Mouse (Mus musculus): ENCODE measurements around the gene Prkca. TPM values are rescaled to one million over a fixed set of nuclear protein-coding genes. Genes with fewer than 3 reads are reported as not detected.

Gene Prkca
- polyA plus RNA-seq, 1 experiment from 2014 or later: 7.4 TPM

DNA sequence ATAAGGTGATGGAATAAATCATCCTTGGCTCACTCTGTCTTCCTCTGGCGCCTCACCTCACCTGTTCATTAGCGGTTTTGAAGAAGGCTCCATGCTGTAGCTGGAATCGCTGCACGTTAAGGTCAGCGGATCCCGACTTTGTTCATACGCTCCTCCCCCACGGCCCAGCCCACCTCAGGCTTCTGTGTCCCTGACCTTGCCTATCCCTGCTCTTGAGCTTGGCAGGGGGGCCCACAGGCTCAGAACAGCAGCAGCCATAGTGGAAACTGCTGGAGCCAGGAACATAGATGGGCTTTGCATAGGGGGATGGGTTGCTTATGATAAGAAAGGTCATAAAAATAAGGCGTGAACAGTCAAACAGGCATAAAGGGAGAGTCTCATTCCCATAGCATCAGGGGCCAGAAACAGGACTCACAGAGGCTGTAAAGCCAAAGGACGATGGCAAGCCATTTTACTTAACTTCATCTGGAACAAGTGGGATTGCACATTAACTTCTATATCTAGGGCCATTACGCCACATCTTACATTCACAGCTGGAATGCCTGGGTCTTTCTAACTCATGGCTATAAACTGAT is 102.7 kb downstream of the Prkca start:
- no peaks in the 10 kb centered on the region for H3K36me3 ChIP-seq (ENCODE audit: control insufficient read depth, insufficient read depth, low read length)
- no peak overlapping the region for H3K27ac ChIP-seq (ENCODE audit: low read depth, low read length)
- H3K4me1 ChIP-seq (ENCODE audit: control insufficient read depth, insufficient read depth, low read depth, low read length): peaks cover 17% of the 10 kb centered on the region
- 75% methylated on average over 11 of the region's 11 CpGs for WGBS
- ATAC-seq: no peak
- H3K9ac ChIP-seq (ENCODE audit: low read depth, low read length): no peak overlapping the region
- no peak overlapping the region for H3K4me3 ChIP-seq (ENCODE audit: low read length)
- no peaks in the 10 kb centered on the region for H3K27me3 ChIP-seq (replicated peaks; ENCODE audit: control insufficient read depth, insufficient read depth, low read length)
- H3K4me2 ChIP-seq (ENCODE audit: low read length): no peak overlapping the region
- H3K9me3 ChIP-seq (ENCODE audit: control insufficient read depth, low read length): no peaks in the 10 kb centered on the region

DNA sequence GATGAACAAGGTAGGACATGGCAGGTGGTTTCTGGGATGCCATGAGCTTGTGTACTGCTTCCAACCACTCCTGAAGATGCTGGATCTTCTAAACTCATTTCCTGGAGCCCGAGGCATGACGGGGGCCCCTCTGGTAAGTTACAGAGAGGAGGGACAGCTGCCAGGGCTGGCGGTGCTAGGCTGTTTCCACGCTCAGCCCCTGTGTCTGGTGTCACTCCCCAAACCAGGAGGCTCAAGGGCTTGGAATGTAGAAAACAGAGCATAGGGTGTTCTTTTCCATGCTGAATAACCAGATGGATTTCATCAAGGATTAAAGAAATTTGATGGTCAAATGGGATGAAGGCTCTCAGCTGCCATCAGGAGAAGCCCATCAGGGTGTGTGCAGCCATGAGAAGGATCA is 104.6 kb downstream of the Prkca start:
- H3K4me3 ChIP-seq (ENCODE audit: low read length): no peak overlapping the region
- 83% methylated on average over 4 of the region's 4 CpGs for WGBS
- no peaks in the 10 kb centered on the region for H3K9me3 ChIP-seq (ENCODE audit: control insufficient read depth, low read length)
- H3K4me1 ChIP-seq (ENCODE audit: control insufficient read depth, insufficient read depth, low read depth, low read length): peaks cover 13% of the 10 kb centered on the region
- no peak overlapping the region for H3K9ac ChIP-seq (ENCODE audit: low read depth, low read length)
- ATAC-seq: no peak
- no peaks in the 10 kb centered on the region for H3K27me3 ChIP-seq (replicated peaks; ENCODE audit: control insufficient read depth, insufficient read depth, low read length)
- H3K27ac ChIP-seq (ENCODE audit: low read depth, low read length): no peak overlapping the region
- no peak overlapping the region for H3K4me2 ChIP-seq (ENCODE audit: low read length)
- no peaks in the 10 kb centered on the region for H3K36me3 ChIP-seq (ENCODE audit: control insufficient read depth, insufficient read depth, low read length)

DNA sequence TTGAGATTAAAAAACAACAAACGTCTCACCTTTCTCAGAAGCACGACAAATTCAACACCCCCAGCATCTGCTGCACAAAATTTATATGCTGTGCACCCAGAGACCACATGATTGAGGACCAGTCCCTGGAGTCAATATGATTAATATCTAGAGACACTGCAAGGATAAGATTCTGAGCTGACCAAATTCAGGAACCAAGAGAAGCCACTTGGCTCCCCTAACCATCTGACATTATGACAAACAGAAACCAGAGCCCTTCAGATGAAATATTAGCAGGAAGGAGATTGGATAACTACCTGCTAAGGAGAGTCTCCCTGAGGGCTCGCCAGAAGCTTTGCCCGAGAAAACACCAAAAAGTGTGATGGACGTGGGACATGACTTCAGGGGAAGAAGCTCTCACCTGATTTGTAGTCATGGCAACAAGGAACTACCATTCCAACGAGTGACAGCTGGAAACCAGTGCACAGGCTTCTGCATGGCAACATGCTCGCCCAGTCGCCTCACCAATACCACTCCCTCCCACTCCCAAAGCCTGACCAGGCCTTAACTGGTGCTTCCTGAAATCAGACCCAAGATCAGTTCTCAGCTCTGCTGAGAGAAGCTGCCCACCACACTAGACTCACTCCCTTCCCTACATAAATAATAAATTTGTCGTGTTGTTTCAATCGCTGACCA is 106.8 kb downstream of the Prkca start:
- Histone ChIP-seq H3K9me3 (ENCODE audit: control insufficient read depth, low read length) (no peaks in the 10 kb centered on the region), H3K4me1 (ENCODE audit: control insufficient read depth, insufficient read depth, low read depth, low read length) (peaks cover 2% of the 10 kb centered on the region), H3K4me3 (ENCODE audit: low read length) (no peak overlapping the region), H3K4me2 (ENCODE audit: low read length) (no peak overlapping the region), H3K27ac (ENCODE audit: low read depth, low read length) (no peak overlapping the region), H3K36me3 (ENCODE audit: control insufficient read depth, insufficient read depth, low read length) (no peaks in the 10 kb centered on the region), H3K27me3 (replicated peaks; ENCODE audit: control insufficient read depth, insufficient read depth, low read length) (no peaks in the 10 kb centered on the region), H3K9ac (ENCODE audit: low read depth, low read length) (no peak overlapping the region)
- no peak for ATAC-seq
- 56% methylated on average over 10 of the region's 10 CpGs for WGBS

DNA sequence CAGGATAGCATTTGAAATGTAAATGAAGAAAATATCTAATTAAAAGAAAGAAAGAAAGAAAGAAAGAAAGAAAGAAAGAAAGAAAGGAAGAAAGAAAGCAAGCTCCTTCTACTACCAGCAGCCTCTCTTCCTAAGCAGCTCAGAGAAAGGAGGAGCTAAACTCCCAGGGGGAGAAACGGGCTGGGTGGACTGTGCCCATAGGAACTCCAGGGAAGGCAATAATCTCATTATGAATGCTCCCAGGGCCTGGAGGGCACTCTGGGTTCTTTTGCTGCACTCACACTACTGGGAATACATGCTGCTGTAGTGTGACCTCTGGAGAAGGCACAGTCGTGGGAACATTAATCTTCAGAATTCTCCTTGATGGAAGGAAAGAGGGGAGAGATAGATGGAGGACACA is 107.5 kb downstream of the Prkca start:
- H3K9me3 ChIP-seq (ENCODE audit: control insufficient read depth, low read length): no peaks in the 10 kb centered on the region
- no peak overlapping the region for H3K9ac ChIP-seq (ENCODE audit: low read depth, low read length)
- no peak overlapping the region for H3K27ac ChIP-seq (ENCODE audit: low read depth, low read length)
- ATAC-seq: no peak
- H3K4me1 ChIP-seq (ENCODE audit: control insufficient read depth, insufficient read depth, low read depth, low read length): peaks cover 2% of the 10 kb centered on the region
- H3K36me3 ChIP-seq (ENCODE audit: control insufficient read depth, insufficient read depth, low read length): no peaks in the 10 kb centered on the region
- WGBS: 29% methylated on average over 2 of the region's 2 CpGs
- no peak overlapping the region for H3K4me3 ChIP-seq (ENCODE audit: low read length)
- no peaks in the 10 kb centered on the region for H3K27me3 ChIP-seq (replicated peaks; ENCODE audit: control insufficient read depth, insufficient read depth, low read length)
- H3K4me2 ChIP-seq (ENCODE audit: low read length): no peak overlapping the region

DNA sequence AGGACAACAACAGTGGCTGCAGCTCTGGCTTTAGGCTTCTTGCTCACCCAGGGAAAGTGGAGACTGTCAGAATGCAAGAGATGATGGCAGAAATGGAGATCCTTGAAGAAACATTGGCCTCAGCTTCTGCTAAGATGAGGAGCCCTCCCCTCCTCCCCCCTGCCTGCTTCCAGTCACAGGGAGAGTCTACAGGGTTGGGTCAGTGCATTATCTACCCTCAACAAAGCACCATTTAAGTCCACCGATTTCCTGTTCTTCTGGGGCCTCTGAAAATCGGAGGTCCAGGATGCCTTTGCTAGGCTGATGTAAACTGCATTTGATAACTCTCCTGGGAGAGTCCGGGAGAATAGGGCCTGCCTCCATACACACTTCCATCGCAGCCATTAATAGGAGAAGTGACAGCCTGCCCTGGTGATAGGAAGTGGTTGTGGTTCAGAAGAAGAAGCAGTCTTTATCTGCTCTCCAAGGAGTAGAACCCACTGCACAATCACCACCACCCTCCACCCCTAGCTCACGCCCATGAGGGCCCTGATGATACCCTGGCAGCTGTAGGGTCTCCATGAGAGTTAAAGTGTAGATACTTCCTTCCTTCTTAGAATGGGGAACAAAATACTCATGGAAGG is 108.5 kb downstream of the Prkca start:
- H3K9ac ChIP-seq (ENCODE audit: low read depth, low read length): no peak overlapping the region
- no peak overlapping the region for H3K4me2 ChIP-seq (ENCODE audit: low read length)
- H3K4me3 ChIP-seq (ENCODE audit: low read length): no peak overlapping the region
- WGBS: 83% methylated on average over 5 of the region's 5 CpGs
- no peak overlapping the region for H3K27ac ChIP-seq (ENCODE audit: low read depth, low read length)
- H3K9me3 ChIP-seq (ENCODE audit: control insufficient read depth, low read length): no peaks in the 10 kb centered on the region
- H3K4me1 ChIP-seq (ENCODE audit: control insufficient read depth, insufficient read depth, low read depth, low read length): peaks cover 2% of the 10 kb centered on the region
- no peaks in the 10 kb centered on the region for H3K36me3 ChIP-seq (ENCODE audit: control insufficient read depth, insufficient read depth, low read length)
- ATAC-seq: no peak
- no peaks in the 10 kb centered on the region for H3K27me3 ChIP-seq (replicated peaks; ENCODE audit: control insufficient read depth, insufficient read depth, low read length)

DNA sequence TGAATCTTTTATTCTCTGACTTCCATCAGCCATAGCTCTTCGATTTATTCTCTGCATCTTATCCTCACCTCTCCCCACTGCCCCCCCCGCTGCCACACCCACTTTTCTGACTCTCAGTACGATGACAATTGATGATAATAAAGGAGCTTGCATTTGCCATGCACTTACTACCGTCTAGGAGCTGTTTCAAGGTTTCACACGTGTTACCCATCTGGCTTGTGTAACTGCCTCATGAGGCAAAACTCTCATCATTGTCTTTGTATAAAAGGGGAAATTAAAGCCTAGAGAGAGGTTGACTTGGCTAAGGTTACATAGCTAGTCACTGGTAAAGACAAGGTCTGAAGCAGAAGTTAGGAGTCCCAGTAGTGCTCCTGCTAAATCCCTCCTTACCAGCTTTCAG is 110.7 kb downstream of the Prkca start:
- no peaks in the 10 kb centered on the region for H3K27me3 ChIP-seq (replicated peaks; ENCODE audit: control insufficient read depth, insufficient read depth, low read length)
- H3K36me3 ChIP-seq (ENCODE audit: control insufficient read depth, insufficient read depth, low read length): no peaks in the 10 kb centered on the region
- H3K9ac ChIP-seq (ENCODE audit: low read depth, low read length): no peak overlapping the region
- ATAC-seq: no peak
- WGBS: 62% methylated on average over 5 of the region's 5 CpGs
- no peak overlapping the region for H3K4me2 ChIP-seq (ENCODE audit: low read length)
- H3K4me3 ChIP-seq (ENCODE audit: low read length): no peak overlapping the region
- no peaks in the 10 kb centered on the region for H3K9me3 ChIP-seq (ENCODE audit: control insufficient read depth, low read length)
- H3K4me1 ChIP-seq (ENCODE audit: control insufficient read depth, insufficient read depth, low read depth, low read length): peaks cover 2% of the 10 kb centered on the region
- H3K27ac ChIP-seq (ENCODE audit: low read depth, low read length): no peak overlapping the region

DNA sequence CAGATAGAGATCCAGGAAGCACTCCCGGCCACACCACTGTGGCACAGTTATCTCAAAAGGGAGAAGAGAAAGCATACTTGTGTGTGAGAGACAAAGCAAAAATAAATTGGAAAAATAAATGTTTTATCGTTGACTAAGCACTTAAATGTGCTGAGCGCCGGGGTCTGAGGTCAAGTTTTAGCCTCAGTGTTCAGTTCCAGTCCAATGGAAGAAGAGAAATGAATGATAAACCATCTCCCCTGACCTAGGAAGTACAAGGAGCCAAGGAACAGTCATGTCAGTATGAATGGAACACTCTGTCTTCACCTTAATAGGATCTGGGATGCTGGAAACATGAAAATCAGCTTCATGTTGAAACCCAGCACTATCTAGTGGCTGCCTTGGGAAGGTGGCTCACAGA is 113.6 kb downstream of the Prkca start:
- Histone ChIP-seq H3K4me3 (ENCODE audit: low read length) (no peak overlapping the region), H3K27ac (ENCODE audit: low read depth, low read length) (no peak overlapping the region), H3K4me2 (ENCODE audit: low read length) (no peak overlapping the region), H3K27me3 (replicated peaks; ENCODE audit: control insufficient read depth, insufficient read depth, low read length) (no peaks in the 10 kb centered on the region), H3K4me1 (ENCODE audit: control insufficient read depth, insufficient read depth, low read depth, low read length) (0 out of 2 replicates have a peak, but pooled peaks cover 3% of the 10 kb centered on the region), H3K9ac (ENCODE audit: low read depth, low read length) (no peak overlapping the region), H3K9me3 (ENCODE audit: control insufficient read depth, low read length) (no peaks in the 10 kb centered on the region), H3K36me3 (ENCODE audit: control insufficient read depth, insufficient read depth, low read length) (no peaks in the 10 kb centered on the region)
- no peak for ATAC-seq
- WGBS: 94% methylated on average over 4 of the region's 4 CpGs

DNA sequence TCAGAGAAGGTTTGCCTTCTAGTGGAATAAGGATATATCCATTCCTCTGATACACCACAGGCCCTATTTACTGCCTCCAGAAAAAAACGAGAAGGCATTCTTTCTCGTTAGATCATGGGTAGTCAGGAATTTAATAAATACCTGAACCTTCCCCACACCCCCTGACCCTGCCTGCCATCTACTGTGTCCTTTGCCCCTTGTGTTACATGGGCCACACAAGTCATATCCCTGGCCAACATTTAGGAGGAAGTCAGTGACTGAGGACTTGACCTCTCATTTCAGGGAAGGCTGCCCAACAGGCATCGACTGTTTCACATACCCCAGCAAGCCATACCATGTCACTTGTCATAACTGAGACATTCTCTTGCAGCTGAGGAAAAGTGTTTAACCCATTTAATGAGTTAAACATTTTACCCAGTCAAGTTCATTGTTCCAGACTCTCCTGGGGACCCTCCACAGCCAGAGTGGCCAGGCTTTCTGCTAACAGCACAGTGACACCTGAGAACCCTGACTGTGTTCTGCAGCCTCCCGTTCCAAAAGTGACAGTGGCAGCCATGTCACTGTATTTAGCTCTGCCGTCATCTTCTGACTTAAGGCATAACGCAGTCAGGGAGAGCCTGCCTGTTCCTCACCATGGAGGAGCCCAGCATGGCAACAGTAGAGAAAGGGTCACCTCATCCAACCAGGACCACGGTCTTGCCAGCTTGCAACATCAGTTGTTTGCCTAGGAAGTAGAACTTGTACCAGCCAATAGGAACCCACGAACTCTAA is 114.4 kb downstream of the Prkca start:
- no peak overlapping the region for H3K4me3 ChIP-seq (ENCODE audit: low read length)
- no peak for ATAC-seq
- H3K4me1 ChIP-seq (ENCODE audit: control insufficient read depth, insufficient read depth, low read depth, low read length): peaks cover 4% of the 10 kb centered on the region
- H3K36me3 ChIP-seq (ENCODE audit: control insufficient read depth, insufficient read depth, low read length): no peaks in the 10 kb centered on the region
- no peaks in the 10 kb centered on the region for H3K27me3 ChIP-seq (replicated peaks; ENCODE audit: control insufficient read depth, insufficient read depth, low read length)
- WGBS: 82% methylated on average over 8 of the region's 8 CpGs
- H3K4me2 ChIP-seq (ENCODE audit: low read length): no peak overlapping the region
- H3K9ac ChIP-seq (ENCODE audit: low read depth, low read length): no peak overlapping the region
- no peaks in the 10 kb centered on the region for H3K9me3 ChIP-seq (ENCODE audit: control insufficient read depth, low read length)
- no peak overlapping the region for H3K27ac ChIP-seq (ENCODE audit: low read depth, low read length)

DNA sequence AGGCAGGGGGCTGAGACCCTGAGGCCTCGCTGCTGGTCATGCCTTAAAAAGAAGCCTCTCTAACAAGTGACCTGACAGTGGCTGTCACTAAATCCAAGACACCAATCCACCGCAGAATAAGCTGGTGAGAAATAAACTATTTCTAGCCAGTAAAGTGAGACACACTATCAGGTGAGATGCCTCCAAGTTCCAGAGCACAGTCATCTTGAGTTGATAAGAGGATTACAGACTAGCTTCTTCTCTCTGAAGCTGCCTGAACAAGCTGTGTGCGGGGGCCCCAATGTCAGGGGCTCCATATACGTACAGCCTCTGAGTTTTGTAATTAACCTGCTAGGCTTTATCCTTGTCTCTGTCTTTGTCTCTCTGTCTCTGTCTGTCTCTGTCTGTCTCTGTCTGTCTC is 115.2 kb downstream of the Prkca start:
- Histone ChIP-seq H3K4me3 (ENCODE audit: low read length) (no peak overlapping the region), H3K4me1 (ENCODE audit: control insufficient read depth, insufficient read depth, low read depth, low read length) (peaks cover 13% of the 10 kb centered on the region), H3K9me3 (ENCODE audit: control insufficient read depth, low read length) (no peaks in the 10 kb centered on the region), H3K36me3 (ENCODE audit: control insufficient read depth, insufficient read depth, low read length) (no peaks in the 10 kb centered on the region), H3K27ac (ENCODE audit: low read depth, low read length) (no peak overlapping the region), H3K27me3 (replicated peaks; ENCODE audit: control insufficient read depth, insufficient read depth, low read length) (no peaks in the 10 kb centered on the region), H3K4me2 (ENCODE audit: low read length) (no peak overlapping the region), H3K9ac (ENCODE audit: low read depth, low read length) (no peak overlapping the region)
- ATAC-seq: no peak
- WGBS: 84% methylated on average over 4 of the region's 4 CpGs
